Mouse (Mus musculus) retina, adult 2 months (tissue): Measurements from ENCODE around the gene Lama4.

Source experiments
- DNase-seq: peaks from one replicate; pipeline ENCODE4 v3.0.0-alpha.2; 2012; ENCODE audit warnings: low read depth, low spot score

Gene Lama4

GRCm38 (mm10) chr10:39157321-39157720, 192.0 kb downstream of the Lama4 start:
- no peak for DNase-seq

DNA sequence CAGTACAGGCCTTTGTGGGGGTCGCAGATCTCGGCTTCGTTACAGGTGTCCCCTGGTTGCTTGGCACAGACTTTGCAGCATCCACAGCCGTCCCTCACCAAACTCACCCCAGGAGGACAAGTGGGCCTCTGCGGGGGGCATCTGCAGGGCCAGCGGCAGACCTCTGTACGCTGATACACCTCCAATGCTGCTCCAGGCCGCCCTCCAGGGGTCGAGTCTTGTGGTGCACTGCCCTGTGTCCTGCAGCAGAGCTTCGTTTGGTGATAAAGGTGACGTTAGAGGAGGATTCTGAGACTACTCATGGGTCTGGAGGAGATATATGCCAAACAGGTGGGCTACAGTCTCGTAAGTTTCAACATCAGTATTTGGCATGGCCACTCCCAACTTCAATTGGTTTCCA, 193.0 kb downstream of the Lama4 start:
- DNase-seq, result no peak
